Mouse (Mus musculus) liver, postnatal 0 days (tissue): ENCODE measurements at regions not wholly inside any gene's neighbourhood (a gene's known extent, or its start where the extent isn't known, plus 50 kb on each side); places are given as distances from the start of the nearest gene placed in this dataset.

Experiments used
- CTCF ChIP-seq: sonication (generic); IDR thresholded peaks from 2 replicates; pipeline ENCODE4 v1.5.1; 2016; ENCODE audit warnings: antibody characterized with exemption, low read depth
- EP300 ChIP-seq: IDR thresholded peaks from 2 replicates; pipeline ENCODE4 v1.6.1; 2016; ENCODE audit warnings: antibody characterized with exemption, low read depth, mild to moderate bottlenecking

DNA sequence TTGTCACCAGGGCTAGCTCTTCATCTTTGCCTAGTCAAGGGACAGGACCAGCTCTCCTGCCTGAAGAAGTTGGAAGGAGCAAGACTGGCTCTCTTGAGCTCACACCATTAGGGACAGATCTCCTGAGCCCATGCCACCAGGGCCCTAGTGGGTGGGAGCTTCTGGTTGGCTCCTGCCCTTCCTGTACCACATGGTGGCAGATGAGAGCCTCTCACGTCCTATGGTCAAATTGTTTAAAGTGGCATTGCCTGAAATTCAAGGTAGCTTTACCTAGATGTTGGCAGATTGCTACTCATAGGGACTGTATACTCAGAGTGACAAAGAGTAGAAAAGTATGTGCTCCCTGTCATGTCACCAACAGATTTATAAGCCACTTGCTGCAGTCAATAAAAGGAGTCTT is 134.6 kb upstream of the Rpl34 start:
- TF ChIP-seq CTCF (peak; percentile 32; the same call in 1 of the 2 replicates), EP300 (no peak)
